ENCODE assay signal across 12 mouse cellular contexts in genomic region chr15:84325736-84326135, GRCm38 (mm10). TPM values are rescaled to one million over a fixed set of nuclear protein-coding genes. Genes with fewer than 3 reads are reported as not detected.
DNase-seq lines count a peak whose midpoint lies in the region; ATAC-seq and TF ChIP-seq lines count a peak whose summit lies in the region.
"Had no signal": no experiment of that assay in that cellular context is flagged by ENCODE, and none has a peak within 500 bp of the region (broad histone marks: within the 10 kb centered on the region; RNA-seq: fewer than 3 reads in every experiment).

No protein-coding gene starts in this region.

- H3K27me3 ChIP-seq in heart, postnatal 0 days (ENCODE audit: control insufficient read depth, insufficient read depth, low read length): peaks cover 6% of the 10 kb centered on the region; the same call in 1 of the 2 replicates
- H3K27me3 ChIP-seq in testis, adult 2 months (ENCODE audit: control insufficient read depth, insufficient read depth, low read length): no peaks in the 10 kb centered on the region
- H3K27me3 ChIP-seq in liver, postnatal 0 days (ENCODE audit: insufficient read depth, low read length): no peaks in the 10 kb centered on the region
- H3K27me3 ChIP-seq in intestine, embryonic 16.5 days (replicated peaks; ENCODE audit: control insufficient read depth, insufficient read depth, low read length): no peaks in the 10 kb centered on the region
- H3K27me3 ChIP-seq: lung, embryonic 15.5 days; neural tube, embryonic 15.5 days had no signal

- no peak for TF ChIP-seq POLR2A in testis, adult 2 months (IDR thresholded peaks at IDR 0.05; ENCODE audit: control insufficient read depth, low read depth, low read length)

- H3K36me3 ChIP-seq in heart, postnatal 0 days (replicated peaks; ENCODE audit: control insufficient read depth, insufficient read depth, low read length): no peaks in the 10 kb centered on the region
- no peaks in the 10 kb centered on the region for H3K36me3 ChIP-seq in testis, adult 2 months (ENCODE audit: control insufficient read depth, insufficient read depth, low read length)
- H3K36me3 ChIP-seq in liver, postnatal 0 days (replicated peaks; ENCODE audit: insufficient read depth, low read length): no peaks in the 10 kb centered on the region
- no peaks in the 10 kb centered on the region for H3K36me3 ChIP-seq in intestine, embryonic 16.5 days (ENCODE audit: control insufficient read depth, insufficient read depth, low read length)
- H3K36me3 ChIP-seq: lung, embryonic 15.5 days; neural tube, embryonic 15.5 days had no signal

- no peak for DNase-seq in heart, postnatal 0 days (ENCODE audit: low spot score)
- no peak for DNase-seq in heart, postnatal 14 days
- DNase-seq in testis, postnatal 14 days (ENCODE audit: low spot score): no peak
- peak; percentile 50 for DNase-seq in liver, postnatal 0 days
- DNase-seq in ovary, postnatal 10 days (ENCODE audit: low spot score): no peak
- DNase-seq in right cerebral cortex, postnatal 10 days (ENCODE audit: low spot score in 2 of 2): no peak

- H3K9ac ChIP-seq in heart, postnatal 0 days (replicated peaks; ENCODE audit: low read depth, low read length): no peak overlapping the region
- peak overlapping the region; percentile 43 for H3K9ac ChIP-seq in liver, postnatal 0 days (replicated peaks)
- H3K9ac ChIP-seq in intestine, embryonic 16.5 days (ENCODE audit: low read depth, low read length): no peak overlapping the region
- H3K9ac ChIP-seq: lung, embryonic 15.5 days; neural tube, embryonic 15.5 days had no signal

- no peak for TF ChIP-seq EP300 in heart, postnatal 0 days (IDR thresholded peaks at IDR 0.05; ENCODE audit: low read depth)
- TF ChIP-seq EP300 in liver, postnatal 0 days (IDR thresholded peaks at IDR 0.05; ENCODE audit: low read depth): no peak

- no peaks in the 10 kb centered on the region for H3K4me1 ChIP-seq in heart, postnatal 0 days (ENCODE audit: control insufficient read depth, insufficient read depth)
- peaks cover 2% of the 10 kb centered on the region for H3K4me1 ChIP-seq in testis, adult 2 months (ENCODE audit: control insufficient read depth, insufficient read depth, low read length)
- H3K4me1 ChIP-seq in liver, postnatal 0 days (ENCODE audit: insufficient read depth): peaks cover 8% of the 10 kb centered on the region
- no peaks in the 10 kb centered on the region for H3K4me1 ChIP-seq in intestine, embryonic 16.5 days (ENCODE audit: control insufficient read depth, insufficient read depth, low read length)
- H3K4me1 ChIP-seq: lung, embryonic 15.5 days; neural tube, embryonic 15.5 days had no signal

- peak overlapping the region; percentile 34; the same call in 1 of the 2 replicates for H3K4me2 ChIP-seq in heart, postnatal 0 days (ENCODE audit: low read depth, low read length)
- H3K4me2 ChIP-seq in liver, postnatal 0 days (ENCODE audit: low read depth, low read length): peak overlapping the region; percentile 73
- H3K4me2 ChIP-seq in intestine, embryonic 16.5 days (ENCODE audit: low read depth, low read length): no peak overlapping the region
- H3K4me2 ChIP-seq: lung, embryonic 15.5 days; neural tube, embryonic 15.5 days had no signal

- intact Hi-C loops in heart, postnatal 14 days (cut with DNase I): no loop called here

- peak overlapping the region; percentile 13; the same call in 1 of the 2 replicates for H3K4me3 ChIP-seq in heart, postnatal 0 days (ENCODE audit: low read depth, low read length)
- H3K4me3 ChIP-seq in testis, adult 2 months (ENCODE audit: control insufficient read depth, low read depth, low read length): peak overlapping the region; percentile 2; the same call in 1 of the 2 replicates
- peak overlapping the region; percentile 41 for H3K4me3 ChIP-seq in liver, postnatal 0 days (ENCODE audit: low read depth, low read length)
- no peak overlapping the region for H3K4me3 ChIP-seq in intestine, embryonic 16.5 days (ENCODE audit: low read length)
- H3K4me3 ChIP-seq: lung, embryonic 15.5 days; neural tube, embryonic 15.5 days had no signal

- no peak overlapping the region for H3K27ac ChIP-seq in heart, postnatal 0 days (ENCODE audit: low read depth)
- H3K27ac ChIP-seq in testis, adult 2 months (ENCODE audit: control insufficient read depth, insufficient read depth, low read depth, low read length): no peak overlapping the region
- H3K27ac ChIP-seq in liver, postnatal 0 days (ENCODE audit: low read depth): peak overlapping the region; percentile 52
- H3K27ac ChIP-seq in intestine, embryonic 16.5 days (ENCODE audit: low read length): no peak overlapping the region
- H3K27ac ChIP-seq: lung, embryonic 15.5 days; neural tube, embryonic 15.5 days had no signal

- H3K9me3 ChIP-seq in heart, postnatal 0 days (replicated peaks; ENCODE audit: control insufficient read depth, low read length): no peaks in the 10 kb centered on the region
- no peaks in the 10 kb centered on the region for H3K9me3 ChIP-seq in liver, postnatal 0 days (ENCODE audit: low read length)
- H3K9me3 ChIP-seq in intestine, embryonic 16.5 days (ENCODE audit: control insufficient read depth, low read length): no peaks in the 10 kb centered on the region
- H3K9me3 ChIP-seq: lung, embryonic 15.5 days; neural tube, embryonic 15.5 days had no signal

- TF ChIP-seq CTCF in heart, postnatal 0 days (IDR thresholded peaks at IDR 0.05; ENCODE audit: low read depth): no peak
- no peak for TF ChIP-seq CTCF in testis, adult 2 months (IDR thresholded peaks at IDR 0.05; ENCODE audit: control insufficient read depth, insufficient read depth, insufficient replicate concordance, low read depth, low read length)
- no peak for TF ChIP-seq CTCF in liver, postnatal 0 days (IDR thresholded peaks at IDR 0.05; ENCODE audit: low read depth)

- no peak for ATAC-seq in heart, postnatal 0 days (ENCODE audit: insufficient read depth, low read depth)
- peak; percentile 40 for ATAC-seq in liver, postnatal 0 days
- no peak for ATAC-seq in intestine, embryonic 16.5 days
- ATAC-seq: activated CD4-positive, CD25-positive, alpha-beta regulatory T cell, adult 4 months; forebrain, embryonic 14.5 days had no signal

- 51% methylated on average over 12 of the region's 12 CpGs for WGBS in heart, postnatal 0 days
- 48% methylated on average over 11 of the region's 12 CpGs for WGBS in liver, postnatal 0 days (ENCODE audit: insufficient replicate concordance)
- 41% methylated on average over 12 of the region's 12 CpGs for WGBS in intestine, embryonic 16.5 days

RNA-seq across cellular contexts. Expression of gene Parvg, which starts 1.9 kb away (rescaled TPM):
- total RNA-seq in heart, postnatal 0 days (2014; rRNA removed; ENCODE audit: low replicate concordance): 0.11 and 2.2 TPM in 2 replicates
- polyA plus RNA-seq in heart, postnatal 0 days (2015; fragmentation: Nextera tagmentation; extraction: Ambion mirVana): 0.68 and 1.2 TPM in 2 replicates
- 1 to 10 TPM; 2.1 to 5.2 TPM for total RNA-seq in heart, postnatal 14 days (2021)
- polyA plus RNA-seq in testis, adult 2 months (2012; rRNA removed): 63.0 and 64.5 TPM in 2 replicates
- polyA plus RNA-seq in liver, postnatal 0 days (2015; fragmentation: Nextera tagmentation; extraction: Ambion mirVana): 11.9 and 13.4 TPM in 2 replicates
- 3.1 and 3.2 TPM in 2 replicates for polyA plus RNA-seq in intestine, embryonic 16.5 days (2015; fragmentation: Nextera tagmentation; extraction: Ambion mirVana)
